Mouse (Mus musculus) layer of hippocampus, adult 18-20 months (tissue): Measurements from ENCODE around the gene Ptpre. TPM values are rescaled to one million over a fixed set of nuclear protein-coding genes. Genes with fewer than 3 reads are reported as not detected.
A peak's percentile ranks its signal among the peaks of the same experiment; 100 is the strongest.
"Not testable (repeated sequence)": the region's sequence is repeated elsewhere in the genome, so short reads cannot be mapped to it uniquely, and the experiment has no call there.

Experiments used
- DNase-seq, 2 experiments: peaks; one replicate each; pipeline ENCODE4 v3.0.0; 2022; ENCODE audit warnings: low spot score in 2 of 2
- total RNA-seq, 2 experiments: library from RNA; stranded (reverse); gene quantifications; 2 replicates each; pipeline ENCODE4 v1.2.3; 2021

Ptpre gene
- total RNA-seq, 2 experiments from 2014 or later, result 47.1 to 49.3 TPM

DNA sequence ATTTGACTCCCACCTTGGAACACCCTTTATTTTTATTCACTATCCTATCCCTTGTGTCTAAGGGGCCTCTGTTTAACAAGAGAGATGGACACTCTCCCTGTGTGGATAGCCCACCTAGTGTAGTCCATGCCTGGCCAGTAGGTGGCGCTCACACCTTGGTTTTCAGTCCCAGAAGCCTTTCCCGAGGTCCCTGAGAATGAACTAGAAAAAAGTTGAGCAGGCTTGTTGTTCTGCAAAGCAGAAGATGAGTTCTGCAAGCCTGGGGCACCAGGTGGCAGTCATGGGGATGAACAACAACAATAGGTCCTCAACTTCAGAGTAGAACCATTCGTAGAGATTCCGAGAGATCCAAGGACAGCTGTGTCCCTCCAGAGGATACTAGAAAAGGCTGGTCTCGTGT, 143.1 kb downstream of the Ptpre start:
- peak in 1 of 2 experiments; percentile 21 for DNase-seq

DNA sequence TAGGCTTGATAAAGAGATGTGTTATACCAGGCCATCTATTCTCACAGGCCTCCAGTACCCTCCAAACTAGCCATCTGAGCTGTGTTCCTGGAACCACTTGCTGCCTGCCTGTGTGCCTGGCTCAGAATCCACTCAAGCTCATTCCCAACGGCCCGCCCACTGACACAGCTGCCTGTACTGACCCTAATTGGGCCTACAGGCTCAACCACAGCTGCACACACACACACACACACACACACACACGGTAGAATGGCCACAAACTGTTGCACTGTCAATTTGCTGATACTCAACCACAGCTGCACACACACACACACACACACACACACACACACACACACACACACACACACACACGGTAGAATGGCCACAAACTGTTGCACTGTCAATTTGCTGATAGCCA, 146.8 kb downstream of the Ptpre start:
- not testable (repeated sequence) for DNase-seq

DNA sequence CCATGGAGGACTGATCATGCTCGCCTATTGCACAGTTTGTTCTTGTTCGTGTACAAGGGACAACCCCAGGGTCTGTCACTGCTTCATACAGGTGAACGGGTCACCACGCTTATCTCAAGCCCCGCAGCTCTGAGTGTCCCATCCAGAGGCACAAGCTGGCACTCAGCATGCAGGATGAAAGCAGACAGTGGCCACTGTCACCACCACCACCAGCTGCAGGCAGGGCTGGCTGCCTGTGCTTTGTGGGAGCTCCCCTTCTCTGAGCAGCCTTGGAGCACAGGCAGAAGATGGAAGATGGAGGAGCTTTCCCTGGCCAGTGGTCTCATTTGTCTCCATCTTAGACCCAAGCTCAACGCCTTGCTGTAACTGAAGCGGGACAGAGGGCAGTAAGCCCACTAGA, 147.7 kb downstream of the Ptpre start:
- no peak for DNase-seq

DNA sequence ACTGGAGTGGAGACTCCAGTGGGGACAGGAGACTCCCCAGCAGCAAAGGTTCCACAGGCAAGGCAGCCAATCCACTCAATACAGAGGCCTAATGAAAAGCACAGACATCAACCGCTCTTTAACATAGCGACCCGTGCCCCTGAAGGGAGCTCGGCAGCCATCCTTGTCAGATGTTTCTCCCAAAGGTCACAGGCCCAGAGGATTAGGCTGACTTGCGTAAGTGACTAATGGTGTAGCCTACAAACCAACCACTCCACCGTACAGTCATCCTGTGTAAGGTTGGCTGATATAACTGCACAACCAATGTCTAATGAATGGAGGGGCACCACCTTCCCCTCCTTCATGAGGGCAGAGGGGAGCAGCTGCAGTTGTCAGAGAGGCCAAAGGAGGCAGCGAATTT, 152.1 kb downstream of the Ptpre start:
- no peak for DNase-seq

DNA sequence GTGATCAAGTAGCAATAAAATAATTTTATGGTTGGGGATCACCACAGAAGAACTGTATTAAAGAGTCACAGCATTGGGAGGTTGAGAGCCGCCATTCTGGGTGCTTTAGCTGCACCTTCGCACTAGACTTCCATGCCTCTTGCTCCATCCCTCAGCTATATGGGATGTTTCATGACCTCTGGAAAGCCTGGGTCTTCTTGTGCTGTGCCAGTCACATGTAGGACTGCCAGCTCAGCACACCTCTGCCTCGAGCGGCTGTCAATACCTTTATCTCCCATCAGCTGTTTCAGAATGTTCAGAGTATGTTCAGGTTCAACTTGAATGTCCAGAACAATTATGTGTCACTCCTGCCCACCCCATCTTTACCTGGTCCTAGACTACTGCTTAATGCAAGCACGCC, 154.7 kb downstream of the Ptpre start:
- no peak for DNase-seq

DNA sequence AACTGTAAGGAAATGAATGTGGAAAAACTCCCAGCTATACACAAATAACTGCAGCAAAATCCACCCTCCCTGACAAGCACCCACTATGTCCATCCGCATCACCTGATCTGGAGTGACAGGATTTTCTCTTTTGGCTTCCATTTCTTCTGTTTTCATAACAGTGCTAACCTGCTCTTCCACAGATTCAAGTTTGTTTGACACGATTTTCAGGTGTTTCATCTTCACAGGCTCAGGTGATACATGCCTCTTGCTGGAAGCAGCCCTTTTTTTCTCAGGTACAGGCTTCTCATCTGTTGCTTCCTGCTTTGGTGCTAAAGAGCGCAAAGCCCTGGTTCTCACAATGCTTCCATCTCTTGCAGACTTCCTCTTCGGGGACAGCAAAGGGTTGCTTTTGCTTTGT, 156.8 kb downstream of the Ptpre start:
- DNase-seq, result no peak

DNA sequence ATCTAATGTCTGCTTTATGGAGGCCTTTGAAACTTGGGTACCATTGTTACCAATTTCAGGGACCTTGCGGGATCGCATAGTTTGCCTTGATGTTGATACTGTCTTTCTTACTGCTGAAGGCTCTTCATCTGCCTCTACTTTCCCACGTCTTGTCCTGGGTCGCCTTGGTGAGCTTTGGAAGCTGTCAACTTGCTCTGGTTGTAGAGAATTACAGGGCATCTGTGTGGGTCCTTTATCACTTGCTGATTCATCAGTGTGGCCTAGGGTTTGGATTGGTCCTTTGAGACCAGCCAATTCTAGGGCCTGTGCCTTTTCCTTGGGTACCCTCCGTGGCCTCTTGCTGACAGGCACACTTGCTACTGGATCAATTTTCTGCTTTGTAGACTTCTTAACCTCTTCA, 157.5 kb downstream of the Ptpre start:
- DNase-seq, result no peak

DNA sequence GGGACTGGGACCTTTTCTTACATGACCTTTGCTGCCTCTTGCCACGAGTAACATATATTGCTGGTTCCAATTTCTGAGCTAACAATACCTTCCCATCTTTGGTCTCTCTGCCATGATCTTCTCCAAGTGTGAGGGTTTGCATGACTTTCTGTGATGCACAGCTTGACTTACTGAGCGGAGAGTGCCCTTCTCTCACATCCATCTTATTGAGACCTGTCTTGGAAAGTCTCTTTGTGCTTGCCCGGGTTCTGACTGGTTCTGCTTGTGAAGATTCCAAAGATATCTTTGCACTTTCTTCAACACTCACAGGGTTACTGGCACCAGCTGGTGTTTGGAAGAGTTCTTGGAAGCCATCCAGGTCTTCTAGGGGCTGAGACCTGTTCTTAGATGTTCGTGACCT, 158.8 kb downstream of the Ptpre start:
- DNase-seq, result no peak

DNA sequence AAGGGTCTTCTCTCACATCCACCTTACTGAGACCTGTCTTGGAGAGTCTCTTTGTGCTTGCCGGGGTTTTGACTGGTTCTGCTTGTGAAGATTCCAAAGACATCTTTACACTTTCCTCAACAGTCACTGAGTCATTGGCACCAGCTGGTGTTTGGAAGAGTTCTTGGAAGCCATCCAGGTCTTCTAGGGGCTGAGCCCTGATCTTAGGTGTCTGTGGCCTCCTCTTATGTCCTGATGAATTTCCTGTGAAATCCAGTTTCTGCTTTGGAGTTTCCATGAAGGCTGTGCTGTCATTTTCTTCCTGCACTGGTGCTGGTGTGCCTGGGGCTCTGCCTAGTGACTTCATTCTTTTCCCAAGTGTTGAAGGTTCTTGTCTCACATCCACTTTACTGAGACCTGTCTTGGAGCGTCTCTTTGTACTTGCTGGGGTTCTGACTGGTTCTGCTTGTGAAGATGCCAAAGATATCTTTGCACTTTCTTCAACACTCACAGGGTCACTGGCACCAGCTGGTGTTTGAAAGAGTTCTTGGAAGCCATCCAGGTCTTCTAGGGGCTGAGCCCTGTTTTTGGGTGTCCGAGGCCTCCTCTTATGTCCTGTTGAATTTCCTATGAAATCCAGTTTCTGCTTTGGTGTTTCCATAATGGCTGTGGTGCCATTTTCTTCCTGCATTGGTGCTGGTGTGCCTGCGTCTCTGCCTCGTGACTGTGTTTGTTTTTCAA, 159.9 kb downstream of the Ptpre start:
- DNase-seq, result not testable (repeated sequence)

DNA sequence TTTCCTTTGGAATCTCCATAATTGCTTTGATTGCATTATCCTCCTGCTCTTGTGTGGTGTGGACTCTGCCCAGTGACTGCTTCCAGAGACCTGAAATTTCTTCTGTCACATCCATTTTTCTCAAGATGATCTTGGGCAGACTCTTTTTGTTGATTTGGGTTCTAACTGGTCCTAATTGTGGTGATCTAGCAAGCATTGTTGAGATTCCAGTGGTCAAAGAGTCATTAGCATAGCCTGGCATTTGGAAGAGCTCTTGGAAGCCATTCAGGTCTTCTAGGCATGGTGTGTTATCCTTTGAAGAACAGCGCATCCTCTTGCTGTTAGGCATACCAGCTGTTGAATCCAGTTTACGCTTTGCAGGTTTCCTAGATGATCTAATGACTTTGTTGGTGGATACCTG, 161.1 kb downstream of the Ptpre start:
- no peak for DNase-seq

DNA sequence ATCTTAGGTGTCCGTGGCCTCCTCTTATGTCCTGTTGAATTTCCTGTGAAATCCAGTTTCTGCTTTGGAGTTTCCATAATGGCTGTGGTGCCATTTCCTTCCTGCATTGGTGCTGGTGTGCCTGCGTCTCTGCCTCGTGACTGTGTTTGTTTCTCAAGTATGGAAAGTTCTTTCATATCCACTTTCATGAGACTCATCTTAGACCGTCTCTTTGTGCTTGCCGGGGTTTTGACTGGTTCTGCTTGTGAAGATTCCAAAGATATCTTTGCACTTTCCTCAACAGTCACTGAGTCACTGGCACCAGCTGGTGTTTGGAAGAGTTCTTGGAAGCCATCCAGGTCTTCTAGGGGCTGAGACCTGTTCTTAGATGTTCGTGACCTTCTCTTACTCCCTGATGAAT, 162.1 kb downstream of the Ptpre start:
- not testable (repeated sequence) for DNase-seq

DNA sequence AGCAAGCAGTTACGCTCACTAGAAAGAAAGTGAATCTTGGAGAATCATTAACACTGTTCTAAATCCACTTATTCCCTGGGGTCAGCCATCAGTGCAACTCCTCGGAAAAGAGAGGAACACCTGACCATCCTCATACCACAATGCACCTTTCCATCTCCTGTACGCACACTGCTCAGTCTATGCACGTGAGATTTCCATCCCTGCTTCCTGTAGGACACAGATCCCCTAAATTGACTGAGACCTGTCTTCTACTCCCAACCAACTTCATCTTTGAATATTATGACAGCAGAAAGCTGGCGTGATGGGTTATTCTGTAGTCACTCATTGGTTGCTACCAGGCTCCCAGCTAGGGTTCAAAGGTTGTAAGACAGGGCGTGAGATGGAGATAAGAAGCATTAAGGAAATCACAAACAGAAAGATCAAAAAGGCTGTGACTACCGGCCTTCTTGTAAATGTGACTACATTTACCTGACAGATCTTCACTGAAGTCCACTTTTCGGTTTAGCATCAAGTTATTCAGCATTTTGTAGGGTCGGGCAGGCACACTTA, 166.4 kb downstream of the Ptpre start:
- no peak for DNase-seq

DNA sequence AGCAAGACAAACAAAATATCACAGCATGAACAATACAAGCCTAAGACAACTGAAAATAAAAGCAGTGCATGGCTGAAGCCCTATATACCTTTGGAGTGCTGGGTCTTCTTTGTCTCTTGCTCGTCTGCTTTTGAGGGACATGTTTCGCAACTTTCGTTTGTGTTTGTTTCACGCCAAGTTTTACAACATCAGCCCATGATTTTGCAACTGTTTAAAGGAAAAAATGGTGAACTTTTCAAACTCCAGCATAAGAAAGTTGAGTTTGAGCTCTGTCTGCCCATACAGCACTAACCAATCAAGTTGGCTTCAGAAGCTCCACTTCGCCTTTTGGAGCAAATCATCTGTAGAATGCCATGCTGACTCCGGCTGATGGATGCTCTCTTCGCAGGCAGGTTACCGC, 167.0 kb downstream of the Ptpre start:
- DNase-seq, result no peak

DNA sequence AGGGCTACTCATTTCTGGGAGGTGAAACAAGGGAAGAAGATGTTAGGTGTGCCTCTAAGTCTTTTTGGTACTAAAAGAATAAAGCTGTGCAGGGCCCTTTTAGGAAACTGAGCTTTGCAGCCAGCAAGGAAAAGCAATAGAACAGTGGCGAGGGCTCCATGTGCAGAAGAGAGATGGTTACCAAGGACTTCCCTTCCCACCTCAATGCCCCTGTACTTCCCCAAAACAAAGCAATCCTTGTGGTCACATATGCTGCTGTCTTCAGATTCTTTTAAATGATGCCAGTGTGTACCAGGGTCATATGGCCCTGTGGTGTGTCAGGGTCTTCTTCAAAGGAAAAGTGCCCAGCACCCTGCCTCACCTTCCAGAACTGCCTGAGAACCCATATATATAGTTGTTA, 167.8 kb downstream of the Ptpre start:
- no peak for DNase-seq

DNA sequence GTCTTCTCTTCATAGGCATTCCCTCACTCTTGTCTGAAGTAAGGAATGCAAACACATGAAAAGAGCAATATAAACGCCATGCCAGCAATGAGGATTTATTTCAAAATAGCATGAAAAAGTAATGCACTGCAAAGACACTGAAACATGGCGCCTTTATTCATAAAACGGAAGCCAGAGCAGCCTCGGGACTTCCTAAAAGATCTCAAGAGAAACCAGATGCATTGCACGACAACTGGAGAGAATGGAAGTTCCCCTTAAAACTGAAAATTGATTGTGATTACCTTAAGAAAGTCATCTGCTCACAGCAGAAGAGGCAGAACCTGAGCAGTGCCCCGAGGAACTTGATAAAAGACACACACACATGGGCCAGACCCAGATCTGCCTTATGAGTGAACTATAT, 168.5 kb downstream of the Ptpre start:
- no peak for DNase-seq

DNA sequence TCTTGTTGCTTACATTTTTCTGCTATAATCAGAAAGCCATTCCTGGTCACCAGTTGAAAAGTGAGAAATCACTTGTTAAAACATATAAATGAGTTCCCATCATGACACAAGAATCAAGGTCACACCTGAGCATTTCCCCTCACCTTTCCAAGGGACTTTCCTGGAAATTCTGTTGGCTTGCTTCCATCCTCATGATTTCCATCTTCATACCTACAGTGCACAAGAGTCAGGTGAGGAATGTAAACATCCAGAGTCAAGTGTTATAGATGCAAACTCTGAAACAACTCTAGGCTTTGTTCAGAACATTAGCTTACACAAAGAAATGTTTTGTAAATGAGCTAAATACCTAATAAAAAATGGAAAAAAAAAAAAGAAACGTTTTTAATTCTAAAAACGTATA, 173.4 kb downstream of the Ptpre start:
- no peak for DNase-seq

DNA sequence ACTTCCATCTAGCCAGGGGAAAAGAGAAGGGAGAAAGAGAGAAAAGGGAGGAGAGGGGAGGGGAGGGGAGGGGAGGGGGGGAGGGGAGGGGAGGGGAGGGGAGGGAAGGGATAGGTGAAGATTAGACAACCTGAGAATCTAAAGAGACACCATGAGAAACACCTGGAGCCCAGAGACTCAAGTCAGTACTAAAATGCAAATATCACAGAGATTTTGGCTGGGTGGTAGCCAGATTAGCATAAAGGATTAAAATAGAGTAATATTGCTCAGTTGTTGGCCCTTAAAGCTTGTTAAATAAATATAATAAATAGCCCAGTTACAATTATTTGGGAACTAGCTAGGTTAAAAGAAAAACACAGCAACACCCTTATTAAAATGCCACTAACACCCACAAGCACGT, 175.3 kb downstream of the Ptpre start:
- no peak for DNase-seq

DNA sequence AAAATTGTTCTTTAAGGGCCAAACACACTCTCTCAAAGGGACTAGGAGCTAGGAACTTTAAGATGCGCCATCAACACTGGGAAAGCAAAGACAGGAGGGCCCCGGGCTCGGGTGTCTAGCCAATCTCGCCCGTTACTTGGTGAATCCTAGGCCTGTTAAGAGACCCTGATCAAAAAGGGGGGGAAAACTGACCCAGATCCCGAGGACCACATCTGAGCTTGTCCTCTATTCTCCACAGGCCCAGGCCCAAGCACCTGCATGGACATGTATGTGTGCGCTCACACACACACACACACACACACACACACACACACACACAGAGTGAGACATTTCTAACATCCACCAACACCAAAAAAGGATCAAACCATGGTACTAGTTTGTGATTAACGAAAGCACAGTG, 176.0 kb downstream of the Ptpre start:
- no peak for DNase-seq

DNA sequence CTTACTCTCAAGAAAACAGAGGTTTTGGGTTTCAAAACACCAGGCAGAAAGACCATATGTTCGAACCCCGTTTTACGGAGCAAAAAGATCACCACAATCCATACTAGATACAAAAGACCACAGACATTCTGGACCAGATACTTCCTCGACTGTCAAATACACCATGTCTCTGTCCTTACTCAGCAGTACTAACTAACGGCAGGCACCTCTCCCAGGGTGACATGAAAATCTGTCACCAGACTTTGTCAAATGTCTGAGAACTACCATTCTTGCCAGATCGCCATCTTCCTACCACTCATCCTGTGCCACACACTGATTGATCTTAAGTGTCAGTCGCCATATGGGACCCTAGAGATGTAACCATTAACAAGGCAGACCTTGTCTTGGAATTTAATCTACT, 177.9 kb downstream of the Ptpre start:
- DNase-seq, result no peak

DNA sequence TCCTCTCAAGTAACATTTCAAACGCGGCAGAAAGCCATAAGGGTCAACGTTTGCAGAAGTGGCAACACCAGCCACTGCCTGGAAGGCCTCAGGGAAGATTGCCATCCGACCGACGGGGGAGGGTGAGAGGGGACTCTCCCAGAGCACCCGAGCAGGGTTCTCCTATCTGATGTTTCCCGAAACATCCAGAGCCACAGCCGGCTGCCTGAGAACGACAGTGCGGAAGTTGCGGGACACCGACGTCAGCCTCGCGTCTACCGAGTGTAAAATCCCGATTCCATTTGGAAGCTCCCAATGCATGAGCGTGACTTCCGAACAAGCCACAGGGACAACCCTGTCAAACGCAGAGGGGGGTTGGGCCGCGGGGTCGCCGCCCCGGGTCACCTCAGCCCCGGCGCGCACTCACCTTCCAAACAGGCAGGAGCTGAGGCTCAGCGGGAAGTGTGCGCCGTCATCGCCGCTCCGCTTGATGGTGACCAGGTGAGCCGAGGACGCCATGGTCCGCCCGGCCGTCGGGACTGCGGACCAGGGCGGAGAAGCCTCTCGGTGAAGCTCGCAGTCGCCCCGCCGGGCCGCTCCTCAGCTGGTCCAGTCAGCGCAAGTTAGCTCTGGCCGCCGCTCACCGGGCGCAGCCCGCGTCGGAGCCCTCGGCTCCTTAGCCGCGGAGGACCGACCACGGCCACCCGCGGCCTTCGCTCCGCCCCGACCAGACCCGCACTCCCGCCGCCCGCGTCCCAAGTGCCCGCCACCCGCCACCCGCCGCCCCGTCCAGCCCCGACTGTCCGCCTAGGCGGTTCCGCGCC, 178.6 kb downstream of the Ptpre start, which contains the start of gene Mki67:
TSS of gene Mki67 (minus strand) at position 720 of the 803 bp plus-strand sequence.
- no peak for DNase-seq

DNA sequence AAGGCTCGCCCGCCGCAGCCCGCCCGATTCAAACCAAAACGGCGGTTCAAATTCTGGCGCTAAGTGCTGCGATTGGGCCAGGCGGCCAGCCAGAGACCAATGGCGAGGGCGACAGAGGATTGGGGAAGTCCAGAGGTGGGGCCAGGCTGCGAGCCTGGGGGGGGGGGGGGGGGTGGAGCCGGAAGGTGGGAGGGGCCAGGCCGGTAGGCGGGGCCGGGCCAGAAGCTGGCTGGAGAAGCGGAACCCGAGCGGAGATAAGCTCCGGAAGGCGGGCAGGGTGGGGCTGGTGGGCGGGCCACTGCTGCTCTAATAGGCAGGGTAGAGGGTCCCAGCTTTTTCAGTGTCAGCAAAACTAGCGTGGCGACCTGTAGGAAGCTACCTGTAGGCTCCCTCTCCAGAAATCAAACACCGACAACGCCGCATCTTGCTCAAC, 179.2 kb downstream of the Ptpre start:
- peak; percentile 57 to 69 for DNase-seq

DNA sequence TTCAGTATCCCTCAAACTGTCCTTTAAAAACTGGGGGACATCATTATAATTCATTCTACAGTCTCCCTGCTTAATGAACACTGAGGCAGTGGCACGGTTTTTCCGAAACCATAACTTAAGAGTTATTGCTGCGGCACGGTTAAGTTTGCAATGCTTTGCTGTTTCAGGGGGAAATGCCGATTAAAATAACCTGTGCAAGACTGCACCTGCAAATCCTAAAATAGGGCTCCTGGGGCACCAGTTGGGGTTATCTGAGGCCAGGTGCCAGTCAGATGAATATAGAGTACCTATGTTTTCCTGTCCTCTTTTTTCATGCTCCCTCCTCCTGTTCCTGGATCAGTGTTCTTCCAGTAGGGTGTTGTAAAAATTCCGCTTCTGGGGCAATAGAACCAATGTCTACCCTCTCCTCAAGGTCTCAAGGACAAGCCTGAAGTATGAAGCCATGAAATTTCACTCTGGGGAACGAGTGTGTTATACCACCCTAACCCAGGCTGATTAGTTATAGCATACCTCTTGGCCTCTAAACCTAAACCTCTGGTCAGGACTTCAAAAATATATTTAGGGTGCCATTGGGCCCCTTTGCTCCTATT, 179.8 kb downstream of the Ptpre start:
- DNase-seq, result no peak
